ENCODE assay signal across 24 mouse cellular contexts in the genomic region with DNA sequence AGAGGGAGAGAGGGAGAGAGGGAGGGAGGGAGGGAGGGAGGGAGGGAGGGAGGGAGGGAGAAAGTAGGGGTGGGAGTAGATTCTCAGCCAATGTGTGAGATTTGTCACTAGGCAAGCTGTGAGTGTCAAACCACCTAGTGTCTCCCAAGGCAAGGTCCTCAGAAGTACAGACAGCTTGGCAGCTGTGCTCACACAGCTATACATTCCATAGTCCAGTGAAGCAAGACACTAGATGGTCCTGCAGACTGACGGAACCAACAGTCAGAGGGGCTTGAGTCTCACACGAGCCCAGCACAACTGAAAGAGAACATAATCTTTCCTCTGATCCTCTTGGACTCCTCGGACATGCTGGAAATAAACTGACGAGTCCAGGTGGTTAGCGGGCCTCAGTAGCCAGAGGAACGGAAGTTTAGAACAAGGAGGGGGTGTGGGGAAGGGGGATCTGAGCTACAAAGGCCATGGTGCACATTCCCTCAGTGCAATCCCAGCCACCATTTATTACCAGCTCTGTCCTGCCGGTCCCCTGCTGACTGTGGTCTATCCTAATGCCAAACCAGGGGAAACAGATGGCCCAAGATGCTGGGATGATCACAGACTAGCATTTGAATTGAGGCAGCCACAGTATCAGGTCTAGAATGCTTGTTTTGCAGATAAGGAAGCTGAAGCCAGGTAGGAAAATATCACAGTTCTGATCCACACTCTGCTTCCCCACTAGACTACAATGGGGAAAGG. TPM values are rescaled to one million over a fixed set of nuclear protein-coding genes. Genes with fewer than 3 reads are reported as not detected.
DNase-seq lines count a peak whose midpoint lies in the region; ATAC-seq and TF ChIP-seq lines count a peak whose summit lies in the region.
"Had no signal": no experiment of that assay in that cellular context is flagged by ENCODE, and none has a peak within 500 bp of the region (broad histone marks: within the 10 kb centered on the region; RNA-seq: fewer than 3 reads in every experiment).

No protein-coding gene starts in this region.

- no peak for TF ChIP-seq CTCF in brain, embryonic 14.5 days (IDR thresholded peaks at IDR 0.05; ENCODE audit: borderline replicate concordance, extremely low read depth, insufficient read depth, insufficient read length)

- H3K27me3 ChIP-seq in kidney, embryonic 16.5 days (ENCODE audit: insufficient read depth, low read length): no peaks in the 10 kb centered on the region
- H3K27me3 ChIP-seq in kidney, embryonic 14.5 days (ENCODE audit: control insufficient read depth, insufficient read depth, low read length): no peaks in the 10 kb centered on the region
- H3K27me3 ChIP-seq: CH12.LX; embryonic facial prominence, embryonic 13.5 days; hindbrain, embryonic 15.5 days; kidney, embryonic 15.5 days; limb, embryonic 15.5 days; lung, embryonic 15.5 days; Patski had no signal

- TF ChIP-seq POLR2A in brain, embryonic 14.5 days (IDR thresholded peaks at IDR 0.05; ENCODE audit: borderline replicate concordance, extremely low read depth, insufficient read depth, insufficient read length, poor library complexity, severe bottlenecking): no peak

- peak; percentile 81 for ATAC-seq in kidney, embryonic 16.5 days (ENCODE audit: low FRiP score, low TSS enrichment)
- no peak for ATAC-seq in kidney, embryonic 14.5 days (ENCODE audit: low FRiP score, low TSS enrichment)
- ATAC-seq: forebrain, embryonic 14.5 days; Patski had no signal

- peaks cover 7% of the 10 kb centered on the region for H3K9me3 ChIP-seq in kidney, embryonic 16.5 days (ENCODE audit: low read length)
- peaks cover 6% of the 10 kb centered on the region for H3K9me3 ChIP-seq in kidney, embryonic 14.5 days (ENCODE audit: control insufficient read depth, low read length)
- H3K9me3 ChIP-seq: hindbrain, embryonic 15.5 days; kidney, embryonic 15.5 days; limb, embryonic 15.5 days; lung, embryonic 15.5 days had no signal

- H3K9ac ChIP-seq in kidney, embryonic 16.5 days (replicated peaks; ENCODE audit: low read length): no peak overlapping the region
- no peak overlapping the region for H3K9ac ChIP-seq in kidney, embryonic 14.5 days (ENCODE audit: low read depth, low read length)
- H3K9ac ChIP-seq: embryonic facial prominence, embryonic 13.5 days; hindbrain, embryonic 15.5 days; kidney, embryonic 15.5 days; limb, embryonic 15.5 days; liver, embryonic 14.5 days; lung, embryonic 15.5 days had no signal

- no peaks in the 10 kb centered on the region for H3K36me3 ChIP-seq in kidney, embryonic 16.5 days (ENCODE audit: insufficient read depth, low read length)
- no peaks in the 10 kb centered on the region for H3K36me3 ChIP-seq in kidney, embryonic 14.5 days (ENCODE audit: control insufficient read depth, insufficient read depth, low read length)
- H3K36me3 ChIP-seq: embryonic facial prominence, embryonic 13.5 days; G1E; heart, embryonic 10.5 days; hindbrain, embryonic 15.5 days; kidney, embryonic 15.5 days; limb, embryonic 15.5 days; lung, embryonic 15.5 days had no signal

- H3K4me3 ChIP-seq in kidney, embryonic 16.5 days (ENCODE audit: low read length): no peak overlapping the region
- no peak overlapping the region for H3K4me3 ChIP-seq in kidney, embryonic 14.5 days (ENCODE audit: low read length)
- H3K4me3 ChIP-seq: embryonic facial prominence, embryonic 13.5 days; heart, embryonic 10.5 days; hindbrain, embryonic 15.5 days; kidney, embryonic 15.5 days; limb, embryonic 15.5 days; lung, embryonic 15.5 days had no signal

- DNase-seq in brain, embryonic 14.5 days (ENCODE audit: low read depth): peak; percentile 22
- DNase-seq in cerebellum, adult 18-20 months: peak; percentile 68 to 75
- DNase-seq in cerebellum, postnatal 14 days: peak; percentile 59 to 62
- no peak for DNase-seq in urinary bladder, postnatal 14 days (ENCODE audit: low spot score)
- DNase-seq in urinary bladder, adult 2 months (ENCODE audit: low spot score): no peak
- DNase-seq: adrenal gland, postnatal 36 days; B cell, adult 2 months; layer of hippocampus, postnatal 36 days; midbrain, embryonic 14.5 days; right cerebral cortex, postnatal 14 days; thymus, postnatal 14 days had no signal

- WGBS in kidney, embryonic 16.5 days: 9% methylated on average over 7 of the region's 7 CpGs
- 6% methylated on average over 7 of the region's 7 CpGs for WGBS in kidney, embryonic 14.5 days

- no peak overlapping the region for H3K27ac ChIP-seq in kidney, embryonic 16.5 days (ENCODE audit: low read length)
- H3K27ac ChIP-seq in kidney, embryonic 14.5 days (ENCODE audit: low read depth, low read length): no peak overlapping the region
- H3K27ac ChIP-seq: embryonic facial prominence, embryonic 13.5 days; heart, embryonic 10.5 days; hindbrain, embryonic 15.5 days; kidney, embryonic 15.5 days; limb, embryonic 15.5 days; liver, embryonic 14.5 days; lung, embryonic 15.5 days had no signal

- peaks cover 4% of the 10 kb centered on the region; the same call in 1 of the 2 replicates for H3K4me1 ChIP-seq in kidney, embryonic 16.5 days (ENCODE audit: insufficient read depth, low read length)
- H3K4me1 ChIP-seq in kidney, embryonic 14.5 days (ENCODE audit: control insufficient read depth, insufficient read depth, low read length): no peaks in the 10 kb centered on the region
- H3K4me1 ChIP-seq: lung, embryonic 15.5 days had no signal

- no peak overlapping the region for H3K4me2 ChIP-seq in kidney, embryonic 16.5 days (replicated peaks; ENCODE audit: low read depth, low read length)
- no peak overlapping the region for H3K4me2 ChIP-seq in kidney, embryonic 14.5 days (replicated peaks; ENCODE audit: low read depth, low read length)
- H3K4me2 ChIP-seq: embryonic facial prominence, embryonic 13.5 days; hindbrain, embryonic 15.5 days; kidney, embryonic 15.5 days; limb, embryonic 15.5 days; lung, embryonic 15.5 days had no signal

RNA-seq across cellular contexts. Expression of gene Bdh1, which starts 55.0 kb away (rescaled TPM):
- 30.5 and 37.1 TPM in 2 replicates for polyA plus RNA-seq in kidney, embryonic 16.5 days (2015; fragmentation: Nextera tagmentation; extraction: Ambion mirVana)
- polyA plus RNA-seq in kidney, embryonic 14.5 days (2014; fragmentation: Nextera tagmentation; extraction: Ambion mirVana): 8.0 and 16.5 TPM in 2 replicates
- 142 and 148 TPM in 2 replicates for polyA plus RNA-seq in brain, embryonic 14.5 days (2012; rRNA removed)
- polyA plus RNA-seq in urinary bladder, adult 2 months (2012; rRNA removed): 170 and 177 TPM in 2 replicates
- polyA plus RNA-seq: G1E had no signal

Comparison
In these comparisons a context has a peak if more than half of its experiments do, and no peak if none do; other contexts are left out.
1. DNase-seq: peak in brain, embryonic 14.5 days (single experiment), cerebellum, adult 18-20 months (2 of 2) and cerebellum, postnatal 14 days (2 of 2); none in urinary bladder, postnatal 14 days (single experiment) and urinary bladder, adult 2 months (single experiment).